Mouse (Mus musculus) right cerebral cortex, postnatal 10 days (tissue): ENCODE measurements around the gene Sf3b5.
"Not testable (repeated sequence)": the region's sequence is repeated elsewhere in the genome, so short reads cannot be mapped to it uniquely, and the experiment has no call there.

Source experiments
- DNase-seq, 2 experiments: peaks; one replicate each; pipeline ENCODE4 v3.0.0; 2021; ENCODE audit warnings: low spot score in 2 of 2

Gene Sf3b5

DNA sequence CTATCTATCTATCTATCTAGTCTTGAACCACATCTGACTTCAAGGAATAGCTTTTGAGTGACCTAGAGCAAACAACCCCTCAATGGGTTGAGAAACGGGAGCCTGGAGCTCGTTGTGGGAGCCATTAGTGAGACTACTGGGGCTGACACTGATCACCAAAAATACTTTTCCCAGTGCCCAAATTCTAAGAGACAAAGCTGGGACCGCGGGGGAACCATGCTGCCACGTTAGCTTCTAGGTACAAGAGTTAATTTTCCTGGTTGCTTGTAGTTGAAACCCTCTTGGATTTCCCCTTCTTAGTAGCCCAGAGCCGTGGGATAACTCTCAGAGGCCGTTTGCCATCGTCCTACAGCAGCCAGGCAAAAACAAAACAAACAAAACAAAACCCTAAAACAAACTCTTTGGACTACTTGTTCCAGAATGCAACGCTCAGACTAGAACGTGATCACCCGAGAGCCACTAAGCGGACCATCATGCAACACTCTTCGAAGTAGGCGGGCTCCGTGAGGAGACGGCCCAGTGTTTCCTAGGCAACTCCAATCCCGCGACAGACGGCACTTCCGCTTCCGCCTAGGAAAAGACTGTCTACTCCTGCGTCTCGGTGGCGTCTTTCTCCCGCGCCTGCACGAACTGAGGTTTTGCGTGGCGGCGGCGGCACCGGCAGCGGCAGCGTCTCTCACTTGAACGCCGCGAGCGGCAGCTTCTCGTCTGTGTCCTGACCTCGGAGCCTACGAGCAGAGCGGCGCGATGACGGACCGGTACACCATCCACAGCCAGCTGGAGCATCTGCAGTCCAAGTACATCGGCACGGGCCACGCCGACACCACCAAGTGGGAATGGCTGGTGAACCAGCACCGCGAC lies 3.0 kb downstream of the Sf3b5 start:
- peak; percentile 98 to 99 for DNase-seq

DNA sequence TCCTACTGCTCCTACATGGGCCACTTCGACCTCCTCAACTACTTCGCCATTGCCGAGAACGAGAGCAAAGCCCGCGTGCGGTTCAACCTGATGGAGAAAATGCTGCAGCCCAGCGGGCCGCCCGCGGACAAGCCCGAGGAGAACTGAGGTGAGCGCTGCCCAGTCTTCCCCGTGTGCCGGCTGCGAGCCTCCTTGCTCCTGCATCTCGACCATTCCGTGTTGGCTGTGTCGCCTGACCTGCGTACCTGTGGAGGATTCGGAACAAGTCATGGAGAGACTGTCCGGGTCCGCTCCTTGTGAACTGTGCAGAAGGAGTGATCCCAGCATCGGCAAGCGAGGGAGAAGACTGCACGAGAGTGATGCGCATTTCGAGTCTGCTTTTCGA lies 3.6 kb downstream of the Sf3b5 start:
- DNase-seq, result no peak

DNA sequence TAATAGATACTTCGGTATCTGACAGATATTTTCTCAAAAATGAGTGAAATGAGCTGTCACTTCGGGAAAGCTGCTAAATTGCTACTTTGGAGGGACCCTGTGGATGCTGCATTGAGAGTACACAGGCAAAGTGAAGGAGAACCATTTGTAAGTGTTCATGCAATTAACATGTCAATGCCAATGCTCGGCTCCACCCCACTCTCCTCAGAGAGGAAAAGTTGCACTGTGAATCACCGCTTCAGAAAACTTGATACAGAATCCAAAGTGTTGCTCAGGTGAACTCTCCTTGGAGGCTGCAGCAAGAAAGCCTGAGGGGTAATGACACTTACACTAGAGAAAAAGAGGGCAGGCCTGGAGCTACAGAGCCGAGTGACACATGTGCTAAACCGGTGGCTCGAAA lies 8.9 kb downstream of the Sf3b5 start:
- DNase-seq, result no peak

GRCm38 (mm10) chr10:13016573-13016972 lies 11.4 kb downstream of the Sf3b5 start:
- DNase-seq, result peak; percentile 67 to 71

DNA sequence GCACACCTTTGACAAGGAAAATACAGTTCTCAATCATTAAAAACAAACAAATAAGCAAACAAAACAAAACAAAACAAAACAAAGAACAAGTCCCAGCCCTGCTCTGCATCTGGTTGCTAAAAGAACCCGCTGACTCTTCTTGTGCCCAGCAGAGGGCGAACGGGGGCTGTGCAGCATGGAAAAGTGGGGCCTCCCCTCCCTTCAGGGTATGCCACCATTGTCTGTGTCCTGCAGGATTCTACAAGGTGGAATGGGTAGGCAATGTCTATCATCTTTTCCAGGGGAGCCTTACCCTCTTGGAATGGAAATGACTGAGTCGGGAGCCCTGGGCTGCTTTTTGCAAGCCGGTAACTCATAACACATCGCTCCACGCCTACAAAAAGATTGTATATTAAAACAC lies 13.4 kb downstream of the Sf3b5 start:
- peak in 1 of 2 experiments; percentile 53 for DNase-seq

DNA sequence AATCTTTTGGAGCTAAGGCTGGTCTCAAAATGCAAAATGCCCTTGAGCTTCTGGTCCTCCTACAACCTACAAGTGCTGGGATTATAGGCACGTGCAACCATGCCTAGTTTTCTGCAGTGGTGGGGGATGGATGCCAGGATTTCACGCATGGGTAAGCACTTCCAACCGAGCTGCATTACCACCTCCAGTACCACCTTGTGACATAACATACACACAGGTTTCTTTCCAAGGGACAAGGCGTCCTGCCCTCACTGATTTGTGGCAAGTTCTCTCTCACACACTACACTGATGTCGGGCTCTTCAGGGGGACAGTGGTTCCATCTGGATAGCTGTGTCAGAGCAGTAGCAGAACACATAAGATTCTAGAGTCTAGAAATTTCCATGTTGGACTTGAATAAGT lies 13.9 kb downstream of the Sf3b5 start:
- DNase-seq, result no peak

- DNase-seq, result no peak
Observed at GRCm38 (mm10) chr10:13022103-13022502, 17.0 kb downstream of the Sf3b5 start.

GRCm38 (mm10) chr10:13023985-13024384 lies 18.8 kb downstream of the Sf3b5 start:
- DNase-seq, result not testable (repeated sequence)

DNA sequence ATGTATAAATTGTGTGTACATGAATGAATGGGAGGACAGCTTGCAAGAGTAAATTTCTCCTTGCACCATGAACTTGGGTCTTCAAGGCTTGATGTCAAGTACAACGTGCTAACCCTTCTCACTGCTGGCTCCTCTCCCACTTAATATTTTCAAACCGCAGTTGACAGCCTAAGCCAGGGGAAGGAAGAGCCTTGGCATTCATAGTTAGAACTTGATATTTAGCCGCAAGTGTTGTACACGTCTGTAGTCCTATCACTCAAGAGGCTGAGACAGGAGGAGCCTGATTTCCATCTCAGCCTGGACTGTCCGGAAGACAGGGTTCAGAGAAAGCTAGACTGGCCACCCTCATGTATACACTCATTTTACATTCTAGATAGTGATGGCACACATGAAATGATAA lies 22.6 kb downstream of the Sf3b5 start:
- no peak for DNase-seq

- no peak for DNase-seq
Observed at GRCm38 (mm10) chr10:13028215-13028614, 23.1 kb downstream of the Sf3b5 start.

GRCm38 (mm10) chr10:13029416-13029815 lies 24.3 kb downstream of the Sf3b5 start:
- DNase-seq, result no peak

- no peak for DNase-seq
Observed at GRCm38 (mm10) chr10:13035270-13035669, 30.1 kb downstream of the Sf3b5 start.

DNA sequence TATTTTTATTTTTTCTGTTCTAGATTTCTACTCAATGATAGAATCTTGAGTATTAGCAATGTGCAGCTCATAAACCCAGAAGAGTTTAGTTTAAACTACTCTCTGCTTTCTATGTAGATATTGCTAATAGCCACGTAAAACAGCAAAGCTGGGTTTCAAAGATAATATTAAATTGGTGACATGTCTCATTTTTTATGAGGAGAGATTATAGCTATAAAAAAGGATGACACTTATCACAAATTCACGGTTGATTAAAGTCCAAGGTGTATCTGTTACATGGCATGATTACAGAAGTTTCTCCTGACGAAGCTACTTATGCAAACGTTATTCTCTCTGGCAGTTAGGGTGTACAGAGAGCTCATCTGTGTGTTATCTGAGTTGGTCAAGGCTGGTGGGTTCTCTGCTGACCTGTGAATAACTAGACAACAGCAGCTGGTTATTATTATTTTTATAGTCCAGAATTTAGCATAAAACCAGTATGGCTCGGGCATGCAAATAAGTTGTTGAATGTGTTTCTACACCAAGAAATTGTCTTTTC lies 34.6 kb downstream of the Sf3b5 start:
- DNase-seq, result no peak

GRCm38 (mm10) chr10:13044659-13045058 lies 39.5 kb downstream of the Sf3b5 start:
- peak; percentile 45 to 66 for DNase-seq

DNA sequence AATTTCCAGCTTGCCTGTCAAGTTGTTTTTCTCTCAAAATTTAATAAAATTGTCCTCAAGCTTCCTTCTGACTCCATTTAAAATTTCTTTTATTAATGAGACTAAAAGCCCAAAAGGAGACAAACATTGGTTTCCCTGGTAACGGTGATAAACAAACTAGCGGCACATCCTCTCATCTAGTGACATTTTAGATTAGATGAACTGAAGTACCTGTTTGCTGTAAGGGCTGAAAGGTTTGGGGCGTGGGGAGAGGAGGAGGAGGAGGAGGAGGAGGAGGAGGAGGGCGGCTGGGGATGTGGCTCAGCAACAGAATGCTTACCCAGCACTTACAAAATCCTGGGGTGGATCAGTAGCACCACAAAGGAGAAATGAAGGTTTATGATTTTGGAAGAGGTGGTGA lies 42.7 kb downstream of the Sf3b5 start:
- no peak for DNase-seq

- DNase-seq, result no peak
Observed at GRCm38 (mm10) chr10:13056863-13057381, 51.8 kb downstream of the Sf3b5 start.
